Mouse (Mus musculus): ENCODE results near the gene Ghrhr.

GRCm38 (mm10) chr6:55332773-55333109, 43.4 kb upstream of the Ghrhr start:
- no peak for TF ChIP-seq POLR2A (IDR thresholded peaks at IDR 0.05; ENCODE audit: insufficient read depth, low read depth, low read length)
- TF ChIP-seq CTCF (IDR thresholded peaks at IDR 0.05; ENCODE audit: insufficient read depth, low read depth, low read length) = no peak
